Mouse (Mus musculus) CH12.LX (cell line): ENCODE results near the gene Naa10. TPM values are rescaled to one million over a fixed set of nuclear protein-coding genes. Genes with fewer than 3 reads are reported as not detected.

ENCODE experiments used
- DNase-seq: peaks from one replicate; pipeline ENCODE4 v3.0.0-alpha.2; 2013; ENCODE audit errors: extremely low read depth
- H3K27ac ChIP-seq: 2 replicates; pipeline ENCODE4 v1.5.1; 2012; ENCODE audit warnings: low read depth, mild to moderate bottlenecking, control low read depth, moderate library complexity; ENCODE audit not compliant: insufficient read depth
- H3K27me3 ChIP-seq: replicated peaks from 2 replicates; pipeline ENCODE3; 2012; ENCODE audit warnings: inconsistent platforms
- H3K36me3 ChIP-seq, 2 experiments: replicated peaks in 1 of 2; 2 replicates each; pipeline versions ENCODE3 to v1.6.1; 2012; ENCODE audit warnings: inconsistent platforms in 1 of 2, low read length in 1 of 2, mild to moderate bottlenecking in 1 of 2, mixed read lengths in 1 of 2, moderate library complexity in 1 of 2; ENCODE audit not compliant: control insufficient read depth in 1 of 2, insufficient read depth in 1 of 2
- H3K4me1 ChIP-seq, 2 experiments: 2 replicates each; pipeline ENCODE4 v1.6.1; 2012; ENCODE audit warnings: inconsistent platforms in 1 of 2, moderate library complexity in 1 of 2; ENCODE audit not compliant: insufficient read depth in 2 of 2, control insufficient read depth in 1 of 2
- H3K4me2 ChIP-seq: 2 replicates; pipeline ENCODE4 v1.6.1; 2012; ENCODE audit warnings: low read depth, mild to moderate bottlenecking, control low read depth; ENCODE audit not compliant: poor library complexity, insufficient read depth, severe bottlenecking
- H3K4me3 ChIP-seq, 3 experiments: fragments of 150-350 bp in 1 of 3; sonication (generic) in 1 of 3; replicated peaks in 1 of 3; 2 replicates each; pipeline versions ENCODE3 to v1.5.1; 2011 to 2012; ENCODE audit warnings: low read depth in 2 of 3, low read length in 2 of 3, mild to moderate bottlenecking in 2 of 3, moderate library complexity in 2 of 3, control low read depth in 1 of 3, improper control_type of control experiment in 1 of 3, inconsistent platforms in 1 of 3, mixed read lengths in 1 of 3; ENCODE audit not compliant: poor library complexity in 1 of 3
- H3K79me2 ChIP-seq: replicated peaks from 2 replicates; pipeline ENCODE4 v1.6.1; 2012; ENCODE audit warnings: mild to moderate bottlenecking, moderate library complexity; ENCODE audit not compliant: control insufficient read depth, poor library complexity, insufficient read depth, severe bottlenecking; ENCODE audit errors: extremely low read depth
- H3K9ac ChIP-seq: 2 replicates; pipeline ENCODE4 v1.6.1; 2012; ENCODE audit warnings: low read depth, mild to moderate bottlenecking, control low read depth, moderate library complexity; ENCODE audit not compliant: insufficient read depth
- H3K9me3 ChIP-seq: replicated peaks from 2 replicates; pipeline ENCODE3; 2012; ENCODE audit warnings: low read length, inconsistent platforms, mixed read lengths
- BHLHE40 ChIP-seq: IDR thresholded peaks from 2 replicates; pipeline ENCODE4 v1.6.1; 2011; ENCODE audit warnings: mild to moderate bottlenecking, low read depth, low read length, improper control_type of control experiment
- CHD2 ChIP-seq: IDR thresholded peaks from 2 replicates; pipeline ENCODE4 v1.6.1; 2011; ENCODE audit warnings: low read length, improper control_type of control experiment
- CTCF ChIP-seq, 2 experiments: IDR thresholded peaks in 1 of 2; conservative IDR thresholded peaks in 1 of 2; 2 replicates each; pipeline ENCODE4 v1.5.1; 2011 to 2012; ENCODE audit warnings: low read depth in 2 of 2, low read length in 2 of 2, improper control_type of control experiment in 1 of 2, inconsistent platforms in 1 of 2, mild to moderate bottlenecking in 1 of 2, moderate library complexity in 1 of 2
- E2F4 ChIP-seq: IDR thresholded peaks from 2 replicates; pipeline ENCODE4 v1.6.1; 2011; ENCODE audit warnings: low read depth, low read length, improper control_type of control experiment; ENCODE audit not compliant: insufficient replicate concordance
- ELF1 ChIP-seq: IDR thresholded peaks from 2 replicates; pipeline ENCODE4 v1.6.1; 2014; ENCODE audit warnings: low read depth, mild to moderate bottlenecking, inconsistent platforms, low read length, improper control_type of control experiment
- JUN ChIP-seq: IDR thresholded peaks from 2 replicates; pipeline ENCODE4 v1.6.1; 2011; ENCODE audit warnings: low read depth, mild to moderate bottlenecking, low read length, improper control_type of control experiment, moderate library complexity; ENCODE audit not compliant: insufficient read depth
- KAT2A ChIP-seq: IDR thresholded peaks from 2 replicates; pipeline ENCODE4 v1.6.1; 2012; ENCODE audit warnings: low read length, improper control_type of control experiment, inconsistent platforms; ENCODE audit not compliant: insufficient replicate concordance
- MAX ChIP-seq: IDR thresholded peaks from 2 replicates; pipeline ENCODE4 v1.6.1; 2011; ENCODE audit warnings: low read length, improper control_type of control experiment
- MEF2A ChIP-seq: IDR thresholded peaks from 2 replicates; pipeline ENCODE4 v1.6.1; 2014; ENCODE audit warnings: low read depth, mild to moderate bottlenecking, inconsistent platforms, low read length, improper control_type of control experiment, borderline replicate concordance
- MYC ChIP-seq: IDR thresholded peaks from 2 replicates; pipeline ENCODE4 v1.6.1; 2011; ENCODE audit warnings: low read depth, mild to moderate bottlenecking, improper control_type of control experiment, low read length
- NELFE ChIP-seq: IDR thresholded peaks from 2 replicates; pipeline ENCODE4 v1.6.1; 2011; ENCODE audit warnings: low read depth, low read length, improper control_type of control experiment
- POLR2A ChIP-seq: IDR thresholded peaks from 2 replicates; pipeline ENCODE4 v1.6.1; 2011; ENCODE audit warnings: low read depth, mild to moderate bottlenecking, improper control_type of control experiment, low read length
- POLR2AphosphoS2 ChIP-seq: IDR thresholded peaks from 2 replicates; pipeline ENCODE4 v1.6.1; 2011; ENCODE audit warnings: low read depth, low read length, improper control_type of control experiment
- USF1 ChIP-seq: IDR thresholded peaks from 2 replicates; pipeline ENCODE4 v1.6.1; 2014; ENCODE audit warnings: low read depth, mild to moderate bottlenecking, inconsistent platforms, low read length, improper control_type of control experiment
- ZMIZ1 ChIP-seq: IDR thresholded peaks from 2 replicates; pipeline ENCODE4 v1.6.1; 2012; ENCODE audit warnings: low read depth, mild to moderate bottlenecking, inconsistent platforms, low read length, improper control_type of control experiment
- ZNF384 ChIP-seq: IDR thresholded peaks from 2 replicates; pipeline ENCODE4 v1.6.1; 2012; ENCODE audit warnings: low read depth, low read length, improper control_type of control experiment, inconsistent platforms
- dilution Hi-C: fragments of 300-500 bp; cut with MboI; formaldehyde crosslinking; loops from 2 replicates; pipeline ENCODE4 v1.14.3; 2020; ENCODE audit warnings: low sequenced_read_pairs; ENCODE audit not compliant: extremely low pct_unique_long_range_greater_than_20kb, extremely low pct_ligation_motif_present
- in situ Hi-C: fragments of 300-500 bp; cut with MboI; formaldehyde crosslinking; loops from 3 replicates; pipeline ENCODE4 v1.14.3; 2019; ENCODE audit warnings: low sequenced_read_pairs, low pct_ligation_motif_present, low pct_unique_long_range_greater_than_20kb, mixed read lengths
- polyA plus RNA-seq: library from polyadenylated mRNA; unstranded; fragments of >175 nt; gene quantifications from 2 replicates; pipeline ENCODE4 v1.2.1, GENCODE M21; 2012; ENCODE audit warnings: low read depth; ENCODE audit not compliant: insufficient read length
- total RNA-seq, 2 experiments: library from RNA; depleted of rRNA; stranded (reverse); fragments of 300-350 nt in 1 of 2; fragments of >200 nt in 1 of 2; gene quantifications; 2 replicates each; pipeline ENCODE4 v1.2.3; 2012 to 2014

Gene Naa10
- total and polyA plus RNA-seq, 3 experiments = 144 to 166 (median 148) TPM

DNA sequence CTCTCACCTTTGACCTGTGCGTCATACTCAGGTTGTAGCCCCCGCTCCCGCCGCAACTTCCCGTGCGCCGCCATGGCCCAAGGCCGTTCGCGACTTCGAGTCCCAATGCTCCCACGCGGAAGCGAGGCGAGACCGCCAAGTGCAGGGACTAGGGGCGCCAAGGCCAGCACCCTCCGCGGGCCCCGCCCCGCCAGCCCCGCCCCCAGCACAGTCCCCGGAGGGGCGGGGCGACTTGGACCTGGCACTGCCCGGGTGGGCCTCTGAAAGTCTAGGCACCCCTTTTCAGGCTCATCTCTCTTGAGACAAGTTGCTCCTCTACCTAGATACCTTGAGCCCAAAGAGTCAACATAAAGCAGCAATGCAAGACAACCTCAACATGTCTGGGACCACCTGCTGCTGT is 10.6 kb downstream of the Naa10 start:
- TF ChIP-seq ZMIZ1 (no peak), POLR2AphosphoS2 (no peak), POLR2A (peak; percentile 54; the same call in 1 of the 2 replicates), JUN (no peak), MYC (no peak), MEF2A (no peak), MAX (no peak), ELF1 (0 out of 2 replicates have a peak, but pooled peaks have one; percentile 14), NELFE (no peak), BHLHE40 (no peak), USF1 (no peak), E2F4 (no peak), KAT2A (no peak), CTCF (conservative IDR thresholded peaks at IDR 0.05 in 1 of 2, IDR thresholded peaks at IDR 0.05 in 1 of 2; ENCODE audit: low read depth in 2 of 2, low read length in 2 of 2) (no peak), ZNF384 (no peak), CHD2 (no peak)
- dilution Hi-C loops = no loop called here
- Histone ChIP-seq H3K4me2 (peak overlapping the region; percentile 76; the same call in 1 of the 2 replicates), H3K9ac (peak overlapping the region; percentile 39), H3K79me2 (no peaks in the 10 kb centered on the region; the same call in 1 of the 2 replicates), H3K9me3 (no peaks in the 10 kb centered on the region), H3K27me3 (no peaks in the 10 kb centered on the region), H3K36me3 (peaks cover 8 to 15% of the 10 kb centered on the region in 2 experiments), H3K27ac (peak overlapping the region; percentile 69), H3K4me1 (peaks cover 8 to 39% of the 10 kb centered on the region in 2 experiments), H3K4me3 (peak overlapping the region; percentile 45 to 79 (median 60))
- DNase-seq = no peak
- in situ Hi-C loops = no loop called here

- peaks cover 8 to 39% of the 10 kb centered on the region in 2 experiments for H3K4me1 ChIP-seq
- DNase-seq = no peak
- peak overlapping the region; percentile 69 for H3K27ac ChIP-seq
- no peaks in the 10 kb centered on the region; the same call in 1 of the 2 replicates for H3K79me2 ChIP-seq
- H3K9me3 ChIP-seq = no peaks in the 10 kb centered on the region
- H3K9ac ChIP-seq = peak overlapping the region; percentile 39
- peaks cover 15 to 22% of the 10 kb centered on the region in 2 experiments for H3K36me3 ChIP-seq
- H3K4me3 ChIP-seq = peak overlapping the region; percentile 45 to 79 (median 60)
- dilution Hi-C loops (no loop called here), in situ Hi-C loops (no loop called here)
- no peaks in the 10 kb centered on the region for H3K27me3 ChIP-seq
- H3K4me2 ChIP-seq = peak overlapping the region; percentile 76
- TF ChIP-seq MYC (no peak), USF1 (no peak)
These were observed 11.3 kb downstream of the Naa10 start for GRCm38 (mm10) chrX:73910451-73910850.
